Mouse (Mus musculus): ENCODE data around the gene Hspa1a. TPM values are rescaled to one million over a fixed set of nuclear protein-coding genes. Genes with fewer than 3 reads are reported as not detected.

The Hspa1a gene
- total RNA-seq, 2 experiments from 2014 or later = 24.3 to 27.8 TPM

Other genes with a start within 250 kb of the Hspa1a start
- 10 to 100 TPM; 71.3 to 73.0 TPM for gene C4b, start 228.3 kb downstream of the Hspa1a start, total RNA-seq (2021)
- under 1 TPM in 1 of 2 experiments, not detected in 1; 0.30 TPM for gene Cyp21a1, start 167.6 kb downstream of the Hspa1a start, total RNA-seq (2021)
- gene Stk19, start 135.2 kb downstream of the Hspa1a start, total RNA-seq (2021) = 10 to 100 TPM; 50.8 to 53.8 TPM
- gene Dxo, start 135.1 kb downstream of the Hspa1a start, total RNA-seq (2021) = 10 to 100 TPM; 36.6 to 40.8 TPM
- gene Skiv2l, start 121.9 kb downstream of the Hspa1a start, total RNA-seq (2021) = 10 to 100 TPM; 70.1 to 74.2 TPM
- 10 to 100 TPM; 34.1 to 39.6 TPM for gene Nelfe, start 121.8 kb downstream of the Hspa1a start, total RNA-seq (2021)
- gene Cfb, start 109.6 kb downstream of the Hspa1a start, total RNA-seq (2021) = not detected
- gene Zbtb12, start 92.7 kb downstream of the Hspa1a start, total RNA-seq (2021) = 1 to 10 TPM; 8.6 to 8.8 TPM
- gene Gm20547, start 90.1 kb downstream of the Hspa1a start, total RNA-seq (2021) = under 1 TPM in 1 of 2 experiments, not detected in 1; 0.10 TPM
- gene C2, start 73.9 kb downstream of the Hspa1a start, total RNA-seq (2021) = 1 to 10 TPM in 1 of 2 experiments, under 1 TPM in 1; 0.89 to 3.1 TPM
- 100 to 1,000 TPM; 186 to 193 TPM for gene Ehmt2, start 73.7 kb downstream of the Hspa1a start, total RNA-seq (2021)
- gene Slc44a4, start 57.7 kb downstream of the Hspa1a start, total RNA-seq (2021) = under 1 TPM in 1 of 2 experiments, not detected in 1; 0.43 TPM
- 10 to 100 TPM; 41.4 to 44.2 TPM for gene Neu1, start 40.9 kb downstream of the Hspa1a start, total RNA-seq (2021)
- 10 to 100 TPM; 27.5 to 37.5 TPM for gene Hspa1b, start 12.9 kb downstream of the Hspa1a start, total RNA-seq (2021)
- not detected for gene Gm20481, start 2.2 kb downstream of the Hspa1a start, total RNA-seq (2021)
- gene Hspa1l, start 547 bp upstream of the Hspa1a start, total RNA-seq (2021) = under 1 TPM; 0.12 to 0.48 TPM
- 10 to 100 TPM; 18.2 to 20.7 TPM for gene Lsm2, start 9.7 kb upstream of the Hspa1a start, total RNA-seq (2021)
- 10 to 100 TPM; 46.6 to 50.4 TPM for gene Vars, start 28.8 kb upstream of the Hspa1a start, total RNA-seq (2021)
- gene Vwa7, start 44.4 kb upstream of the Hspa1a start, total RNA-seq (2021) = under 1 TPM; 0.15 to 0.22 TPM
- gene Sapcd1, start 55.9 kb upstream of the Hspa1a start, total RNA-seq (2021) = 1 to 10 TPM in 1 of 2 experiments, not detected in 1; 1.4 TPM
- 1 to 10 TPM; 1.5 to 1.6 TPM for gene Msh5, start 74.6 kb upstream of the Hspa1a start, total RNA-seq (2021)
- 1 to 10 TPM; 7.7 to 8.3 TPM for gene Clic1, start 77.8 kb upstream of the Hspa1a start, total RNA-seq (2021)
- gene Ddah2, start 86.9 kb upstream of the Hspa1a start, total RNA-seq (2021) = 10 to 100 TPM in 1 of 2 experiments, 1 to 10 TPM in 1; 9.4 to 11.0 TPM
- gene Ly6g6c, start 93.2 kb upstream of the Hspa1a start, total RNA-seq (2021) = not detected
- not detected for gene Mpig6b, start 94.0 kb upstream of the Hspa1a start, total RNA-seq (2021)
- 1 to 10 TPM; 3.6 to 5.0 TPM for gene Ly6g6e, start 104.7 kb upstream of the Hspa1a start, total RNA-seq (2021)
- 1 to 10 TPM in 1 of 2 experiments, under 1 TPM in 1; 0.87 to 2.0 TPM for gene Ly6g6d, start 105.9 kb upstream of the Hspa1a start, total RNA-seq (2021)
- gene Ly6g6f, start 113.5 kb upstream of the Hspa1a start, total RNA-seq (2021) = under 1 TPM; 0.57 to 0.58 TPM
- gene Abhd16a, start 117.1 kb upstream of the Hspa1a start, total RNA-seq (2021) = 100 to 1,000 TPM in 1 of 2 experiments, 10 to 100 TPM in 1; 97.6 to 103 TPM
- not detected for gene Ly6g5c, start 136.1 kb upstream of the Hspa1a start, total RNA-seq (2021)
- gene Ly6g5b, start 143.3 kb upstream of the Hspa1a start, total RNA-seq (2021) = under 1 TPM; 0.30 to 0.56 TPM
- gene Gpank1, start 149.3 kb upstream of the Hspa1a start, total RNA-seq (2021) = 10 to 100 TPM; 15.2 to 17.1 TPM
- gene Csnk2b, start 149.9 kb upstream of the Hspa1a start, total RNA-seq (2021) = 100 to 1,000 TPM; 179 to 185 TPM
- 10 to 100 TPM; 22.5 to 28.9 TPM for gene D17H6S53E, start 154.2 kb upstream of the Hspa1a start, total RNA-seq (2021)
- not detected for gene Apom, start 159.9 kb upstream of the Hspa1a start, total RNA-seq (2021)
- 100 to 1,000 TPM; 323 to 339 TPM for gene Bag6, start 163.0 kb upstream of the Hspa1a start, total RNA-seq (2021)
- 100 to 1,000 TPM; 317 to 343 TPM for gene Prrc2a, start 192.7 kb upstream of the Hspa1a start, total RNA-seq (2021)
- gene Aif1, start 203.9 kb upstream of the Hspa1a start, total RNA-seq (2021) = 10 to 100 TPM in 1 of 2 experiments, 1 to 10 TPM in 1; 9.4 to 13.0 TPM
- 1 to 10 TPM; 5.5 to 6.7 TPM for gene Lst1, start 216.3 kb upstream of the Hspa1a start, total RNA-seq (2021)
- under 1 TPM; 0.41 to 0.64 TPM for gene Ltb, start 222.3 kb upstream of the Hspa1a start, total RNA-seq (2021)
- not detected for gene Tnf, start 229.9 kb upstream of the Hspa1a start, total RNA-seq (2021)
- under 1 TPM; 0.22 to 0.41 TPM for gene Lta, start 233.2 kb upstream of the Hspa1a start, total RNA-seq (2021)
- not detected for gene Gm16181, start 248.7 kb upstream of the Hspa1a start, total RNA-seq (2021)

Measured in layer of hippocampus, adult 18-20 months (tissue).